Comparison of ENCODE assay signal across 24 mouse cellular contexts in the genomic region with DNA sequence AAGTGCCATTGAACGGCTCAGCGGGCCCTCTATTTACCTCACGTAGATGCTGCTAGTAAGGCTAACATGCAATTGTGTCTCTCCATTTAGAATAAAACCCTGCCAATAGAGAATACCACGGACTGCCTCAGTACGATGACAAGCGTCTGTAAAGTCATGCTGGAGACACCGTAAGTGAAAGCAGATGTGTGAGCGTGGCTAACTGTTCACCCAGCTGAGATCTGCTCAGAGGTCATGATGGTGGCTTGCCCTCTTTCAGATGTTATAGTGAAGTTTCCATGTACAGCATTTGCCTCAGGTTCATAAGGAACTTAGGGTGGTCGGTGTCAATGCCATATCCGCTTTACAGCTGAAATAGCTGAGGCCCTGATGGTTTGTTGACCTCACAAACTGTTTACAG.
"Had no signal": no experiment of that assay in that cellular context is flagged by ENCODE, and none has a peak within 500 bp of the region (broad histone marks: within the 10 kb centered on the region; RNA-seq: fewer than 3 reads in every experiment).

No protein-coding gene starts in this region.

- H3K27ac ChIP-seq: layer of hippocampus, adult 2 months; limb, embryonic 12.5 days; limb, embryonic 15.5 days; liver, embryonic 14.5 days; macrophage; midbrain, embryonic 10.5 days; midbrain, embryonic 13.5 days; stomach, postnatal 0 days had no signal

- H3K4me1 ChIP-seq: limb, embryonic 15.5 days; megakaryocyte, embryonic 14.5 days; midbrain, embryonic 10.5 days; midbrain, embryonic 13.5 days had no signal

- H3K9me3 ChIP-seq: limb, embryonic 12.5 days; limb, embryonic 15.5 days; megakaryocyte, embryonic 14.5 days; midbrain, embryonic 10.5 days; midbrain, embryonic 13.5 days had no signal

- ATAC-seq: liver, postnatal 0 days; lung, postnatal 0 days; midbrain, embryonic 13.5 days; midbrain, embryonic 16.5 days had no signal

- H3K36me3 ChIP-seq: limb, embryonic 12.5 days; limb, embryonic 15.5 days had no signal

- H3K4me3 ChIP-seq: layer of hippocampus, adult 2 months; limb, embryonic 12.5 days; limb, embryonic 15.5 days; megakaryocyte, embryonic 14.5 days; midbrain, embryonic 10.5 days; midbrain, embryonic 13.5 days; myocyte had no signal

- H3K27me3 ChIP-seq: limb, embryonic 12.5 days; limb, embryonic 15.5 days; megakaryocyte, embryonic 14.5 days; midbrain, embryonic 13.5 days had no signal

- H3K4me2 ChIP-seq: limb, embryonic 12.5 days; limb, embryonic 15.5 days; liver, embryonic 11.5 days; lung, embryonic 14.5 days; midbrain, embryonic 13.5 days had no signal

- H3K9ac ChIP-seq: limb, embryonic 12.5 days; limb, embryonic 15.5 days; liver, embryonic 14.5 days; liver, postnatal 0 days; lung, embryonic 14.5 days; midbrain, embryonic 13.5 days had no signal

- DNase-seq: kidney, adult 8-10 months; kidney, postnatal 14 days; layer of hippocampus, adult 9-11 months; liver, postnatal 0 days; lung, embryonic 14.5 days; right cerebral cortex, adult 18-20 months; right cerebral cortex, postnatal 14 days; right cerebral cortex, postnatal 4 days; thymus, adult 2 months; thymus, postnatal 14 days; thymus, postnatal 4 days had no signal
